Mouse (Mus musculus) intestine, embryonic 16.5 days (tissue): Measurements from ENCODE around the gene Trim21. TPM values are rescaled to one million over a fixed set of nuclear protein-coding genes. Genes with fewer than 3 reads are reported as not detected.

ENCODE experiments used
- ATAC-seq: fragments of 200-750 bp; cut with Nextera tagmentation; 2 replicates; pipeline ENCODE4 v1.8.0; 2017; ENCODE audit warnings: moderate TSS enrichment, moderate library complexity
- H3K27ac ChIP-seq: fragments of 300-500 bp; sonication (generic); 2 replicates; pipeline ENCODE4 v1.5.1; 2014; ENCODE audit warnings: mild to moderate bottlenecking, low read length
- H3K27me3 ChIP-seq: fragments of 300-500 bp; sonication (generic); replicated peaks from 2 replicates; pipeline ENCODE4 v1.6.1; 2014; ENCODE audit warnings: low read length, control low read depth, mixed read lengths; ENCODE audit not compliant: control insufficient read depth, insufficient read depth
- H3K36me3 ChIP-seq: fragments of 300-500 bp; sonication (generic); 2 replicates; pipeline ENCODE4 v1.6.1; 2014; ENCODE audit warnings: low read length, control low read depth; ENCODE audit not compliant: control insufficient read depth, insufficient read depth
- H3K4me1 ChIP-seq: fragments of 300-500 bp; sonication (generic); 2 replicates; pipeline ENCODE4 v1.6.1; 2014; ENCODE audit warnings: low read length, control low read depth, mixed read lengths; ENCODE audit not compliant: control insufficient read depth, insufficient read depth
- H3K4me2 ChIP-seq: fragments of 300-500 bp; sonication (generic); 2 replicates; pipeline ENCODE4 v1.6.1; 2014; ENCODE audit warnings: low read depth, low read length, control low read depth
- H3K4me3 ChIP-seq: fragments of 300-500 bp; sonication (generic); 2 replicates; pipeline ENCODE4 v1.5.1; 2014; ENCODE audit warnings: mild to moderate bottlenecking, low read length
- H3K9ac ChIP-seq: fragments of 300-500 bp; sonication (generic); 2 replicates; pipeline ENCODE4 v1.6.1; 2014; ENCODE audit warnings: low read depth, low read length
- H3K9me3 ChIP-seq: fragments of 300-500 bp; sonication (generic); 2 replicates; pipeline ENCODE4 v1.6.1; 2016; ENCODE audit warnings: low read length, control low read depth; ENCODE audit not compliant: control insufficient read depth
- WGBS: fragments of 180-500 bp; shearing (Covaris S2); extraction: QIAGEN DNeasy Blood & Tissue Kit; methylation state at CpG from one replicate; pipeline ENCODE4 v1.1.7; 2014; 5-methylcytosine and 5-hydroxymethylcytosine counted together
- polyA plus RNA-seq: library from polyadenylated mRNA; unstranded; fragments of >200 nt; fragmentation: Nextera tagmentation; extraction: Ambion mirVana; gene quantifications from 2 replicates; pipeline ENCODE4 v1.2.1, GENCODE M21; 2015

Trim21 gene
- polyA plus RNA-seq, 1 experiment from 2014 or later: 0.50 TPM

DNA sequence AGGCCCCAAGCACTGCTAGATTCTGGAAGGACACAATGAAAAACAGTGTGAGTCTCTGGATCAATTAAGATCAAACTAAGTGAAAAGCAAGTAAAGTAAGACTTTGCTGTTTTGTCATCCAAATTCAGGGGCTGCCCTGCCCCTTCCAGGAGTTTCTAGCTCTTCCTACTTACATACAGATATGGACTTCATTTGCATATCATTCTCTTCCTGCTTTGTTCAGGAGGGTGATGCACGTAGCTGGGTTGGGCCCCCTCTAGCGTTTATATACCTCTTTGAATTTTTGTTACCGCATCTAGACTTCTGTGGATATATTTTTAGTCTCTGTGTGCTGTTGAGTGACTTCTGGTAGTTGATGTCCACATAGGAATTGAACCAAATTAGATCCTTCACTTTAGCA, 24.0 kb downstream of the Trim21 start:
- 64% methylated on average over 3 of the region's 3 CpGs for whole genome bisulfite sequencing
- Histone ChIP-seq H3K36me3 (no peaks in the 10 kb centered on the region), H3K4me3 (no peak overlapping the region), H3K9ac (no peak overlapping the region), H3K4me1 (no peaks in the 10 kb centered on the region), H3K4me2 (no peak overlapping the region), H3K27me3 (no peaks in the 10 kb centered on the region), H3K9me3 (no peaks in the 10 kb centered on the region), H3K27ac (no peak overlapping the region)
- ATAC-seq: no peak

GRCm38 (mm10) chr7:102540596-102540995, 24.7 kb downstream of the Trim21 start, which contains the start of gene Olfr548-ps1:
TSS of gene Olfr548-ps1 (plus strand) at chr7:102540896.
- H3K4me3 ChIP-seq: no peak within 1 kb of the TSS
- no peaks in the 10 kb centered on the region for H3K4me1 ChIP-seq
- H3K9me3 ChIP-seq: no peaks in the 10 kb centered on the region
- WGBS: 83% methylated on average over 2 of the region's 2 CpGs
- no peak within 1 kb of the TSS for H3K4me2 ChIP-seq
- ATAC-seq: no peak
- H3K9ac ChIP-seq: no peak within 1 kb of the TSS
- no peak within 1 kb of the TSS for H3K27ac ChIP-seq
- H3K27me3 ChIP-seq: no peaks in the 10 kb centered on the region
- H3K36me3 ChIP-seq: no peaks in the 10 kb centered on the region

- H3K4me2 ChIP-seq: no peak within 1 kb of the TSS
- 78% methylated on average over 1 of the region's 1 CpGs for WGBS
Observed at GRCm38 (mm10) chr7:102534449-102534848, 30.8 kb downstream of the Trim21 start, which contains the start of gene Olfr547. TSS of gene Olfr547 (plus strand) at chr7:102534749.

DNA sequence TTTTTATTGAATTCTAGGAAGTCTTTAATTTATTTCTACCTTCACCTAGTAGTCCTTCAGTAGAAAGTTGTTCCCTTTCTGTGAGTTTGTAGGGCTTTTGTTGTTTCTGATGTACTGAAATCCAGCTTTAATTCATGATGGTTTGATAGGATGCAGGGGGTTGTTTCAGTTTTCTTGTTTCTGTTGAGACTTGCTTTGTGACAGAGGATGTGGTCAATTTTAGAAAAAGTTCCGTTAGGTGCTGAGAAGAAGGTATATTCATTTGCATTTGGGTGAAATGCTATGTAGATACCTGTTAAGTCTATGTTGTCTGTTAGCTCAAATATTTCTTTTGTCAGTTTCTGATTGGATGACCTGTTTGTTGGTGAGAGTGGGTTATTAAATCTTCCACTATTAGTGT, 36.2 kb downstream of the Trim21 start:
- H3K27ac ChIP-seq: no peak overlapping the region
- no peak for ATAC-seq
- WGBS: 87% methylated on average over 1 of the region's 1 CpGs

More at GRCm38 (mm10) chr7:102534449-102534848, 30.8 kb downstream of the Trim21 start, which contains the start of gene Olfr547:
- ATAC-seq: no peak
- no peaks in the 10 kb centered on the region for H3K4me1 ChIP-seq
- H3K4me3 ChIP-seq: no peak within 1 kb of the TSS
- no peak within 1 kb of the TSS for H3K9ac ChIP-seq
- no peaks in the 10 kb centered on the region for H3K27me3 ChIP-seq
- no peaks in the 10 kb centered on the region for H3K9me3 ChIP-seq
- no peaks in the 10 kb centered on the region for H3K36me3 ChIP-seq
- H3K27ac ChIP-seq: no peak within 1 kb of the TSS

DNA sequence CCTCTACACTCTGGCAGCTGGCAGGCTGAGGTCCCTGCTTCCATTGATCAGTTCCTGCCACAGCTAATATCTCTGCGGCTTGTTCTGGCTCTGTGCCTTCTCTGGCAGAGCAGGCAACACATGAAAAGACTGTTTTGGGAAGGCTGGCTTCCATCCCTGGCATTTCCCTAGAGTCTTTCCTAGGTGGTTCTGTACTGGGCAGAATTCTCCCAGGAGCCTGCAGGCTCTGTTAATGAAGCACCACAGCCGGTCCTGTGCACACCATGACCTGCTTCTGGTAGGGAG, 48.3 kb downstream of the Trim21 start:
- H3K4me1 ChIP-seq: no peaks in the 10 kb centered on the region; the same call in 1 of the 2 replicates
- H3K27me3 ChIP-seq: 0 out of 2 replicates have a peak, but pooled peaks cover 3% of the 10 kb centered on the region
- no peak overlapping the region for H3K4me3 ChIP-seq
- WGBS: 80% methylated on average over 2 of the region's 2 CpGs
- H3K27ac ChIP-seq: no peak overlapping the region
- no peaks in the 10 kb centered on the region for H3K36me3 ChIP-seq
- no peak overlapping the region for H3K9ac ChIP-seq
- no peak overlapping the region for H3K4me2 ChIP-seq
- H3K9me3 ChIP-seq: no peaks in the 10 kb centered on the region
- no peak for ATAC-seq

More for the DNA sequence above, 36.2 kb downstream of the Trim21 start:
- Histone ChIP-seq H3K4me2 (no peak overlapping the region), H3K36me3 (no peaks in the 10 kb centered on the region), H3K9ac (no peak overlapping the region), H3K9me3 (no peaks in the 10 kb centered on the region), H3K27me3 (no peaks in the 10 kb centered on the region), H3K4me1 (no peaks in the 10 kb centered on the region), H3K4me3 (no peak overlapping the region)

GRCm38 (mm10) chr7:102516261-102517050, 48.8 kb downstream of the Trim21 start:
- Histone ChIP-seq H3K4me3 (no peak overlapping the region), H3K4me1 (no peaks in the 10 kb centered on the region; the same call in 1 of the 2 replicates), H3K27ac (no peak overlapping the region), H3K36me3 (no peaks in the 10 kb centered on the region), H3K4me2 (no peak overlapping the region), H3K9ac (no peak overlapping the region), H3K27me3 (0 out of 2 replicates have a peak, but pooled peaks cover 3% of the 10 kb centered on the region), H3K9me3 (no peaks in the 10 kb centered on the region)
- 71% methylated on average over 10 of the region's 10 CpGs for WGBS
- no peak for ATAC-seq

DNA sequence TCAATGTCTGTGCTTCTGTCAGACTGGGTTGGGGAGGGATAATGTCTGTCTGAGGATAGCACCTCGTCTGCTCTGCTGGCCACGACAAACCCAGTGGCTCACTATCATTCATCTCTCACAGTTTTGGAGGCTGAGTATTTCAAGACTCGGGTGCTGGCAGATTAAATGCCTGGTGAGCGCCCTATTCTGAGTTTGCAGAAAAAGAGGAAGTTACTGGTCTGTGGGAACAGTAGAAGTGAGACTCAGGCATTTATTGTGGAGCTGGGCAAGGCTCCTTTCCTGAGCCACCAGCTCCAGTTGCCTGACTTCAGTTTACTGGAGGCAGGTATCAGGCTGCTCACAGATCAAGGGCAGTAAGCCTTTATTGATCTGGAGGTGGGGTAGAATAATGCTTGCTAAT, 51.1 kb downstream of the Trim21 start:
- 70% methylated on average over 4 of the region's 4 CpGs for WGBS
- no peak overlapping the region for H3K4me3 ChIP-seq
- H3K4me2 ChIP-seq: no peak overlapping the region
- H3K36me3 ChIP-seq: no peaks in the 10 kb centered on the region
- H3K27me3 ChIP-seq: 0 out of 2 replicates have a peak, but pooled peaks cover 3% of the 10 kb centered on the region
- H3K27ac ChIP-seq: no peak overlapping the region
- no peaks in the 10 kb centered on the region; the same call in 1 of the 2 replicates for H3K4me1 ChIP-seq
- ATAC-seq: no peak
- H3K9me3 ChIP-seq: no peaks in the 10 kb centered on the region
- no peak overlapping the region for H3K9ac ChIP-seq

DNA sequence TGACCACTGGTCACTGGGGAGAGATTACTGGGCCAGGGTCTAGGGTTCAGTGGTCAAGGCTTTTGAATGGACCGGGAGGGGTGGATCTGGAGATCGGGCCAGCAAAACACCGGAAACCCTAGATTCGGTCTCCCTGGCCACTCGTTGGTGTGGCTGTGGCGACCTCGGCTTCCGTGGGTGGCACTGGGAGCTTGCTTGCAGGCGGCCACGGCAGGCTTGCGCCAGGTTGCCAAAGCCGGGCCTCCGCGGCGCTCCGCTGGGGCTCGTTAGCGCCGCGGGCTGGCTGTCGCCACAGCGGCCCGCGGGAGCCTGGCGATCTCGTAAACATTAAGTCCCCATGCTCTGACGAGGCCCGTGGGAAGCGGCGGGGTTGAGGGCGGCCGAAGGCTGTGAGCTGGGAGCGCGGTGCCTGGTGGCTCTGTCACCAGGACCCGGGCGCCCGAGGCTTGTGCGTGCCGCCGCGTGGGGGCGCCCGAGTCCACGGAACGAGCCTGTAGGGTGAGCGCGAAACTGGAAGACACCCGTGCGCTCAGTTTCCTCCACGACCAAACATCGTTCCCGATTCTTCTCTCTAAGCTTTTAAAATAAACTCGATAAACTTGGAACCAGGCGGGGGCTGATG, 52.4 kb downstream of the Trim21 start:
- WGBS: 1% methylated on average over 54 of the region's 54 CpGs
- H3K27ac ChIP-seq: no peak overlapping the region

GRCm38 (mm10) chr7:102511927-102512326, 53.4 kb downstream of the Trim21 start:
- Histone ChIP-seq H3K27ac (no peak overlapping the region), H3K4me1 (no peaks in the 10 kb centered on the region; the same call in 1 of the 2 replicates), H3K36me3 (no peaks in the 10 kb centered on the region), H3K27me3 (0 out of 2 replicates have a peak, but pooled peaks cover 3% of the 10 kb centered on the region), H3K9me3 (no peaks in the 10 kb centered on the region), H3K9ac (no peak overlapping the region), H3K4me2 (no peak overlapping the region), H3K4me3 (no peak overlapping the region)
- ATAC-seq: no peak
- WGBS: 91% methylated on average over 10 of the region's 10 CpGs

More for the DNA sequence above, 52.4 kb downstream of the Trim21 start:
- H3K9ac ChIP-seq: peak overlapping the region; percentile 80
- 0 out of 2 replicates have a peak, but pooled peaks cover 3% of the 10 kb centered on the region for H3K27me3 ChIP-seq
- H3K4me1 ChIP-seq: no peaks in the 10 kb centered on the region; the same call in 1 of the 2 replicates
- H3K4me3 ChIP-seq: peak overlapping the region; percentile 56
- peak; percentile 98 for ATAC-seq
- no peaks in the 10 kb centered on the region for H3K9me3 ChIP-seq
- H3K4me2 ChIP-seq: peak overlapping the region; percentile 96
- no peaks in the 10 kb centered on the region for H3K36me3 ChIP-seq
